Mouse (Mus musculus): Measurements from ENCODE around the gene Utp14b.

Utp14b gene

DNA sequence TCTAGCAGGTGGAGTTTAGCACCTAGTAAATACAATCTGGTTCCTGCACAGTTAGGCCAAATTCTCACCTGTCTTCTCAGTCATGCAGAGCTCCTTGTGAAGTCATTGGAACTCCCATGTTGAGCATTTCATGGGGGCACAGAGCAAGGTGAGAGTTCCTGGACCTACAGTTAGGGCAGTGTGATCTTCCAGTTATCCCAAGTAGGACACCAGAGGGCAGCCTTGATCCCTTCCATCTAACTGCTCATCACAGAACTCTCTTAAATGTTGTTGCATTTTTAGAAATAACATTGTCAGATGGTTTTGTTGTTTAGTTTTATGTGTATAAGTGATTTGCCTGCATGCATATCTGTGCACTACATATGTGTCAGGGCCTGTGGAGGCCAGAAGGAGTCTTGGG lies 29.0 kb downstream of the Utp14b start:
- peak; percentile 40 for DNase-seq (ENCODE audit: low spot score)

DNA sequence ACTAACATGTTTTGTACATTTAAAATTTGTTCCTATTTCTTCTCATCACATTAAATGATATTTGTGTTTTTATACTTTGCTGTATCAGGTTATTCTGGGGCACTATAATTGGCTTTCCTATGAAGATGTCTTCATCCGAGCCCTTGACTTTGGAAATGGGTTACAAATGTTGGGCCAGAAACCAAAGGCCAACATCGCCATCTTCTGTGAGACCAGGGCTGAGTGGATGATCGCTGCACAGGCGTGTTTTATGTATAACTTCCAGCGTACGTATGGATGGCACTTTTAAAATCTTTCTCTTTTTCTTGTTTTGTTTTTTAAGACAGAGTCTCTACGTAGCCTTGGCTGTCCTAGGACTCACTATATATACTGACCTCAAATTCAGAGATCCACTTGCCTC lies 30.3 kb downstream of the Utp14b start:
- DNase-seq (ENCODE audit: low spot score) = no peak

DNA sequence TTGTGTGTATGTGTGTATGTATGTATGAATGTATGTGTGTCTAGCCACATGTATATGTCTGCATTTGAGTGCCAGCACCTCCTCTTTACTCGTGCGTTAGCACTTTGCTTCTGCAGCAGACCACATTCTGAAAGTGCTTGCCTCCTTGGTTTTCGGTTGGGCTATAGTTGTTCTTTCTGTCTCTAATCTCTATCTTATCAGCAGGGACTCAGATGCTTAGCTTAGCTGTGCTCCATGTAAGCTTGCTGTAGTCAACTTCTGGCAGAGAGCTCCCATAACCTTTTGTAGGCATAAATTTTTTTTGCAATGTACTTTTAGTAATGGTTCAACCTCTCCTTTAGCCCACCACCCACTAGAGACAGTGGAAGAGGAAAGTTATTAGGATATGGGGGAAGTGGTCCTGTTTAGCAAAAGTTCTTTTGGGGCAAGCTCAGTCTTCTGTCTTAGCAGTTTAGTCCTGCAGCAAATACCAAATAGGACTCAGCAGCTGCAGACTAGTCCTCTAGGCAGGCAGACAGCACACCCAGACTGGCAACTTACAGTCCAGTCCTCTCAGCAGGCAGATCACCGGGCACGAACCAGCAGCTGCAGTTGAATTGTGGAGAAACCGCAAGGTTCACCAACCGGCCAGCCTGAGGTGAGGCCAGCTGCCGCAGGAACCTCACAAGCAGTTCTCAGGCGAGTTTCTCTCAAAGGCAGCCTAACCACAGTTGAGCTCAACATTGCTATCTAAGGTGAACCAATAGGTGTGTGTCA lies 36.8 kb downstream of the Utp14b start:
- no peak for DNase-seq (ENCODE audit: low spot score)

DNA sequence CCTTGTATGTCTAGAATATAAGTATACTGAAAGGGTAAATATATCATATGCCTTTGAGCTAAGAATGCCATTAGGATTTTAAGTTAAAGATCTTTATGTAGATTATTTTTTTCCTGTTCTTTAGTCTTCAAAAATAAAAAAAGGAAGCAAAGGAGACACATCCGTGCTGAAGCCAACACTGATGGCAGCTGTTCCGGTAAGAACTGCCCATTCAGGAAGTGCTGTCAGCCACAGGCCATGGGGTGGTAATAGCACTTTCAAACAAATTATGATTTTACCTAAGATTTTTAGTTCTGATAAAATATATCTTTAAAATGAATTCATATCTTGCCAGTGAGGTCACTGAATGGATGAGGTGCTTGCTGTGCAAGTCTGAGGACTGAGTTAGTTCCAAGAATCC lies 38.5 kb downstream of the Utp14b start:
- no peak for DNase-seq (ENCODE audit: low spot score)

DNA sequence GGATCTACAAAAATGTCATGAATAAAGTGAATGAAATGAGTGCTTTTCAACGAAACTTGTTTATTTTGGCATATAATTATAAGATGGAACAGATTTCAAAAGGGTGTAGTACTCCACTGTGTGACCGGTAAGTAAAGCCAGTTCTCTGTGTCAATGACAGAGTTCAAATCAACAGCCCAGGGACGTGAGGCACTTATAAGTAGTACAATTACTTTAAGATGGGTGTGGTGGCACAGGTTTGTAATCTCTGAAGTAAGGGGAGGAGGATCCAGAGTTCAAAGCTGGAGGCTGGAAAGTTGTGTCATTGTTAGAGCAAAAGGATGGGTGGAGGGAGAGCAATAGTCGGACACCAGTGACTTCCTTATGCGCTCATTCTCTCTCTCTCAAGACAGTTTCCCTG lies 39.1 kb downstream of the Utp14b start:
- no peak for DNase-seq (ENCODE audit: low spot score)

DNA sequence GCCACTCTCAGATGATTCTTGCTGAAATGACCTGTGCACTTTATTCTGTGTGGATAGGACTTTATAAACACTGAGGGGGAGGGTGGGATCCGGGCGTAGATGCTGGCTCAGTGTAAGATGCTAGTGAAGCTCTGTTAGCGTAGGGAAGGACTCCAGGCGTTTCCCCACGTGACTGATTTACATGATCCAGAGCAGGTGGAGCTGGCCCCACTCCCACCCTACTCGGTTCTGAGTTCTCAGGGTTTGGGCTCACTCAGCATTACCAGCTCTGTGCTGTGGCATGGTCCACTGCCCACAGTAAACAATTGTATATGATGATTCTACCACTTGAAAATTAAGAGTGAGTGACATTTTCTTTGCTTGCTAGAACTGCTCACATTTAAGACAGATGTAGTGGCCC lies 40.3 kb downstream of the Utp14b start:
- no peak for DNase-seq (ENCODE audit: low spot score)

DNA sequence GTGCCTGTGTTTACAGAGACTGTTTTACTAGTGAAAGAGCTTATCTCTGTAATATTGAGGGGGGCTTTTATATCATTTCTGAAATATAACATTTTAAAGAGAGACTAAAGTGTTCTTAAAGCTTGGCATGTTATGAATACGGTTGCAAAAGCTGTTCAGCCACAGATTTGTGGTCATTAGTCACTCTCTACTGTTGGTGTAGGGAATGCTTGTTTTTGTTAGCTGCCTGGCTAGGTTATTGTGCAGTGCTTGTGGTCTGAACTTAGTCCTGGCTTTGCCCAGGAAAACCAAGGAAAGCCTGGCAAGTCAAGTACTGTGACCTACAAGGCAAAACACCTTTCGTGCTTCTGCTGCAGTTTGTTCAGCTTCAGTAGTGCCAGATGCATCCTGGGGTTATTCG lies 43.9 kb downstream of the Utp14b start:
- DNase-seq (ENCODE audit: low spot score) = no peak

DNA sequence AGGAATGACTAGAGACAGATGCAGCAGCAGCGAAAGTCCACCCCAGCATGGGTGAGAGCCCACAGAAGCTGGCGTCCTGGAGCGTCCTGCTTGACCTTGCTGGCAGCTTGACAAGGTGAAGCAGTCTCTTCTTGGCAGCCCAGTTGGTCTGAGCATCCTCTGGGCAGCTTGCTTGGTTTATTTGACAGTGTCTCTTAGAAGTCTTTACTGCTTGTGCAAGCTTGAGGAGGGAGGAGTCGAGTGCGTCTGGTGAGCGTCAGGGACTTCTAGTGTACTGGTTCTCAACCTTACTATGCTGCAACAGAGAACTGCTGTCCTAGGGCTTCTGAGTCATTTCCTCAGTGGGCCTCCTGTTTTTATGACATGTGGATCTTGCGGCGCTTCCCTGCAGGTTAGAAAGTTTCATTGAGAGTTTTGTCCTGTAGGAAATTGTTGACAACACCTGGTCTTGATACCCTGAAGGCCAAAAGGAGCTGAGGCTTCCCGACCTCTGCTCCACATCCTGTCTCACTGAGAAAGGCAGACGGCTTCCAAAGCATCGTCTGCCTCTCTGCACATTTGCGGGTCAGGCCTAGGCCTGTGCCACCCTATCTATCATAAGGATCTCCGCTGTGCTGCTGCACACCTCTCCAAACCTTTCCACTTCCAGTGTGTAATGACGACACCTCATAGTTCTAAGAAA lies 44.6 kb downstream of the Utp14b start:
- peak; percentile 52 for DNase-seq (ENCODE audit: low spot score)

DNA sequence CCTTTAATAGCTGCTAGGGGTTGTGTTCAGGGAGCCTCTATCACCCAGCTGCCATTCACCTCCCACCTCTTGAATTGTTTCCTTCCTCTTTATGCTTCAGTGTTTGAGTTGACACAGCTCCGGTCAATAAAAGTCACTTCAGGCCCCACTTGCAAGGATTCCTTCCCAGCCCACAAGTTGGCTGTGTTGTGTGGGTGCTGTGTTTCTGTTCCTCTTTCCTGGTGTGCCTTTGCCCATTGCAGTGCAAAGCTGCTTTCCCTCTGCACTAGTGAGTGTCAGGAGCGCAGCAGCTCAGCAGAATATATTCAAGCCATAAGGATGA lies 45.1 kb downstream of the Utp14b start:
- no peak for DNase-seq (ENCODE audit: low spot score)

DNA sequence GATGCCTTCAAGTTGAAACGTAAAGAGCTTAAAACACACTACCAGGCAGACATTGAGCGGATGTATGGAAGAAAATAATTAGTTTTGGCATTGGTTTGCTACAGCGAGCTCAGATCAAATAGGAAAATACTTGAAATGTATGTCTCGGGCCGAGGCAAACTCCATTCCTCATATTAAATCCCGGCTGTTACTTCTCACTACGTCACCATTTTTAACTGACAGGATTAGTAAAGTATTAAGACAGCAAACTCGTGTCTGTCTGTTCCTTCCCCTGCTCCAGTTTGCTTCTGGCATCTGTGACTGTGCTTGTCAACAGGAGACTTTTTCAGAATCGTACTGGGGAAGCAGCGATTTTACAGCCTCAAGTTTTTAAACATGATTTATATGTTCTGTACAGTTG lies 48.5 kb downstream of the Utp14b start:
- no peak for DNase-seq (ENCODE audit: low spot score)

DNA sequence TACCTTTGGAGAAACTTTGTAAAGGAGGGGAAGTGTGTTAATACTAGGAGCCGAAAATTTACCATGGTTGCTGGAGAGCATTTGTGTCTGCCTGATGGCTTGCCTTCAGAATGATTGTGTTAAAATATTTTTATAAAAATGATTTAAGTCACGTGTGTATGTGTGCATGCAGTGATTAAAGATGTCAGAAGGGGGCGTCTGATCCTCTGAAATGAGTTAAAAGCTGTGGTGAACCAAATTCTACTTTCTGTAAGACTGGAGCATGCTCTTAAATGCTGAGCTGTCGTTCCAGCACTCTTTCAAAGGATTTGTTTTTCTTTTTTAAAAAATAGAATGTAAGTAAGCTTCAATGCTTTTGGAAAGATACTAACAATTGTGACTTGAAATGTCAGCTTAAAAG lies 49.4 kb downstream of the Utp14b start:
- peak; percentile 23 for DNase-seq (ENCODE audit: low spot score)

DNA sequence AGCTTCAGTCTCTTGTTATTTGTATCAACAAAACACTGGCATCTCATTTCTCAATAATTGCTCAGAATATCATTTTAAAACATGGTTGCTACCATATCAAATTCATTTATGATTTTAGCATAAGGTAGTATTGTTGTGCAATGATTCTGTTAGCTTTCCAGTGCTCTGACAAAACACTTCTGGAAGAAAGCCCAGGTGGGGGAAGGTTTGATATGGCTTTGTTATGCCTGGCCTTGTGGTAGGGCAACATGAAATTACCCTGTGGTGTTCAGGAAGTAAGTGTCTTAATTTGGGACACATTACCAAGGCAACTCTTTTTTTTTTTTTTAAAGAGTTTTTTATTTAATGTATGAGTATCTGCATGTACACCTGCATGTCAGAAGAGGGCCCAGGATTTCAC lies 52.2 kb downstream of the Utp14b start:
- no peak for DNase-seq (ENCODE audit: low spot score)

DNA sequence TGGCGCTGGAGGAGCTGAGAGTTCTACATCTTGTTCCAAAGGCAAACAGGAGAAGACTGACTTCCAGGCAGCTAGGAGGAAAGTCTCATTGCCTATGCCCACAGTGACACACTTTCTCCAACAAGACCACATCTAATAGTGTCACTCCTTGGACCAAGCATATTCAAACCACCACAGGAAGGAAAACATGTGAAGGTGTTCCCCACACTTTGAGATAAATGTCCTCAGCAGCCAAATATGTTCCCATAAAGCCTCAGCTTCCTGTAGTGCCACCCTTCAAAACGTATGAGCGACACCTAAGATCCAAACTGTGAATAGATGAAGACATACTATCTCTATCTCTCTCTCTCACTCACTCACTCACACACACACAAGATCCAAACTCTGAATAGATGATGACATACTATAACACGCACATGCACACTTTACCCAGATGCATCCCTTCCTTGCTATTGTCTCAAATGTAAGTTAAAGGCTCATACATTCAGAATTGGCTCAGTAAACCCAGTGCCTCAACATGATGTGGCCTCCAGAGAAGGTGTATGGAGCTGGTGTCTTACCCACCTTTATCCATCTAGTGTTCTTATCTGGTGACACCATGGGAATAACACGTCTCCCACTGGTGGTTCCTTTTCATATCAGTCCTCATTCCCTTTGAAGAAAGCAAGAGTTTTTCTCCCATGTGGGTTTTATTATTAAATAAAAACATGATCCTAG lies 52.9 kb downstream of the Utp14b start:
- no peak for DNase-seq (ENCODE audit: low spot score)
